Mouse (Mus musculus) limb, embryonic 15.5 days (tissue): Measurements from ENCODE around the gene Flna. TPM values are rescaled to one million over a fixed set of nuclear protein-coding genes. Genes with fewer than 3 reads are reported as not detected.
"Not testable (repeated sequence)": the region's sequence is repeated elsewhere in the genome, so short reads cannot be mapped to it uniquely, and the experiment has no call there.

ENCODE experiments used
- ATAC-seq: fragments of 200-750 bp; cut with Nextera tagmentation; 2 replicates; pipeline ENCODE4 v1.8.0; 2017; ENCODE audit warnings: low read depth, moderate TSS enrichment; ENCODE audit not compliant: insufficient number of reproducible peaks, low FRiP score, low TSS enrichment
- H3K27ac ChIP-seq: fragments of 300-500 bp; sonication (generic); 2 replicates; pipeline ENCODE4 v1.5.1; 2015; ENCODE audit warnings: moderate library complexity, mild to moderate bottlenecking, inconsistent platforms
- H3K27me3 ChIP-seq: fragments of 300-500 bp; sonication (generic); 2 replicates; pipeline ENCODE4 v1.6.1; 2015; ENCODE audit warnings: inconsistent platforms
- H3K36me3 ChIP-seq: fragments of 300-500 bp; sonication (generic); 2 replicates; pipeline ENCODE4 v1.6.1; 2015; ENCODE audit warnings: inconsistent platforms
- H3K4me1 ChIP-seq: fragments of 300-500 bp; sonication (generic); 2 replicates; pipeline ENCODE4 v1.6.1; 2015; ENCODE audit warnings: inconsistent platforms
- H3K4me2 ChIP-seq: fragments of 300-500 bp; sonication (generic); 2 replicates; pipeline ENCODE4 v1.6.1; 2015; ENCODE audit warnings: mild to moderate bottlenecking, inconsistent platforms
- H3K4me3 ChIP-seq: fragments of 300-500 bp; sonication (generic); 2 replicates; pipeline ENCODE4 v1.5.1; 2015; ENCODE audit warnings: mild to moderate bottlenecking, inconsistent platforms
- H3K9ac ChIP-seq: fragments of 300-500 bp; sonication (generic); 2 replicates; pipeline ENCODE4 v1.6.1; 2015; ENCODE audit warnings: inconsistent platforms
- H3K9me3 ChIP-seq: fragments of 300-500 bp; sonication (generic); 2 replicates; pipeline ENCODE4 v1.6.1; 2016; ENCODE audit warnings: inconsistent platforms
- WGBS: fragments of 180-500 bp; shearing (Covaris S2); methylation state at CpG from one replicate; pipeline ENCODE4 v1.1.7; 2015; 5-methylcytosine and 5-hydroxymethylcytosine counted together
- polyA plus RNA-seq: library from polyadenylated mRNA; unstranded; fragments of >200 nt; fragmentation: Nextera tagmentation; extraction: Ambion mirVana; gene quantifications from 2 replicates; pipeline ENCODE4 v1.2.1, GENCODE M21; 2015

The Flna gene
- polyA plus RNA-seq, 1 experiment from 2014 or later, result 248 TPM

DNA sequence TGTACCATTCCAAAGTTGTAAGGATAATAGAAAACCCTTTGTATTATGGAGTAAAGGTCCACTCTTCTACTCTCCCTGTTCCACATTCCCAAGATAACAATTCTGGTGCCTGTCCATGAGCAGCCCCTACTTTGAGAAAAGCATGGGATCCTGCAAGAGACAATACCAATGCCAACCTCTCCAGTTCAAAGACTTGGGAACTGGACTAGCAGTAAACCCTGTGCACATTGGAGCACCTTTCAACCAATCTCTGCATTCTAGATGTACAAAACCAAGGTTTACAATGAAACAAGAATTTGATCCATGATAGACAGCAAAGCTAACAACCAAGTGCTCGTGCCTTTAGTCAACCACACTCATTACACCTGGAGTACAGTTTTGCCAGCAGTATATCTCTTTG, 4.5 kb downstream of the Flna start:
- Histone ChIP-seq H3K4me1 (peaks cover 10% of the 10 kb centered on the region; the same call in 1 of the 2 replicates), H3K4me2 (peak overlapping the region; percentile 47), H3K9ac (peak overlapping the region; percentile 56; the same call in 1 of the 2 replicates), H3K36me3 (peaks cover 29% of the 10 kb centered on the region), H3K27me3 (no peaks in the 10 kb centered on the region), H3K4me3 (peak overlapping the region; percentile 53), H3K9me3 (no peaks in the 10 kb centered on the region), H3K27ac (peak overlapping the region; percentile 93)
- WGBS, result 19% methylated on average over 1 of the region's 1 CpGs
- ATAC-seq, result no peak

DNA sequence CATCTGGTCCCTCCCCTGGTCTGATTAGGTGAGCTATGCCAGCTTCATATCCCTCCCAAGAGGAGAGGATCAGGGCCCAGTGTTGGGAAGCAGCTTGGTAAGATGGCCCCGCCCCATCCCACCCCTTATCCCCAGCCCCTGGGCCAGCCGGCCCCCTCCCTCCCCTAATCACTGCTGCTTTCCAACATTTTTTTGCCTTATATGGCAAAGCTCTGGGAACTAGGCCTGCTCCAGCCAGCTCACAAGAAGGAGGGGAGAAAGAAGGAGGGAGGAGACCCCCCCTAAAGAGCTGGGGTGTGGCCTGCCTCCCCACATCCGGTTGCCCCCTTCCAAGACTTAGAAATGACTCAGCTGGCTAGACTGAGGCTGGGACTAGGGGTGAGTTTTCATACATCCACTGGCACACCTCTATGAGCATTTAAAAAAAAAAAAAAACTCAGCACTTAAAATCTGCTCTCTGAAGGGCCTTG, 5.0 kb downstream of the Flna start:
- Histone ChIP-seq H3K4me1 (peaks cover 6% of the 10 kb centered on the region; the same call in 1 of the 2 replicates), H3K9me3 (no peaks in the 10 kb centered on the region), H3K27me3 (no peaks in the 10 kb centered on the region), H3K27ac (peak overlapping the region; percentile 93), H3K4me3 (peak overlapping the region; percentile 53), H3K36me3 (peaks cover 32% of the 10 kb centered on the region), H3K4me2 (peak overlapping the region; percentile 47), H3K9ac (peak overlapping the region; percentile 56; the same call in 1 of the 2 replicates)
- WGBS, result 21% methylated on average over 3 of the region's 3 CpGs
- ATAC-seq, result peak; percentile 68

DNA sequence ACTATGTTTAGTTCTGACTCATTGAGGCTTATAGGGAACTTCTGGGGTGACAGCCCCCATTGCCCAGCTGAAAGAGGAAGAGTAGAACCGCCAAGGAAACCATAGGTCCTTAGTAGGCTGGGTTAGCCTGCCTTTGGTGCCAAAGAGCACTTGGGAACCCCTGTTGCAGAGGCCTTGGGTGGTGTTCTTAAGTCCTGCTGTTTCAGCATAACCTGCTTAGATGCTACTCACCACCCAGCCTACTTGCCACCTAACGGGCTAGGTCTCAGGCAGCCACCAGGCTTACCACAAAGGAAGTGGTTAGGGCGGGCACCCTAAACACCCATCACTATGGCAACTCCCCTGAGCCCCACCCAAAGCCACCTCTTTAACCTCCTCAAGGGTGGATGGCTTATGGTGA, 5.8 kb downstream of the Flna start:
- Histone ChIP-seq H3K9ac (no peak overlapping the region), H3K4me1 (peaks cover 4% of the 10 kb centered on the region; the same call in 1 of the 2 replicates), H3K4me2 (peak overlapping the region; percentile 47), H3K27ac (peak overlapping the region; percentile 47; the same call in 1 of the 2 replicates), H3K9me3 (no peaks in the 10 kb centered on the region), H3K4me3 (peak overlapping the region; percentile 53), H3K36me3 (peaks cover 40% of the 10 kb centered on the region), H3K27me3 (no peaks in the 10 kb centered on the region)
- ATAC-seq, result no peak
- WGBS, result 56% methylated on average over 3 of the region's 3 CpGs

DNA sequence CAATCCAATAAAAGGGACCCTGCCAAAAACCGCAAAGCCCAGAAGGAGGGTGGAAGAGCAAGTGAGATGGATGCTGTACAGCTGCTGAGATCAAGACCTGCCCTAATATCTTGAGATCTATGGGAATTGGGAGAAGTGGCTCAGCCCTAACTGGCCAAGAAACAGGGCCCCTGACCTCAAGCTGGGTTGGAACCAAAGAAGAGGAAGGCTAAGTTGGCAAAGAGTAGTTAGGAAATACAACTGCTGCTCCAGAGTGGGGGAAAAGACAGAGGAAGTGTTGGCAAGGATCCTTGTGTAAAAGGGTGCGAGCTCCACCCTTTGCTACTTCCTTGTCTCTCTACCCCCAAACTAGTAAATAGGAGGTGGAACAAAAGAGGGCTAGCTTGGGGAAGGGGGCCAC, 6.2 kb downstream of the Flna start:
- no peaks in the 10 kb centered on the region for H3K9me3 ChIP-seq
- H3K36me3 ChIP-seq, result peaks cover 44% of the 10 kb centered on the region
- WGBS, result 80% methylated on average over 2 of the region's 2 CpGs
- H3K27ac ChIP-seq, result no peak overlapping the region
- H3K4me1 ChIP-seq, result peaks cover 4% of the 10 kb centered on the region; the same call in 1 of the 2 replicates
- ATAC-seq, result no peak
- H3K9ac ChIP-seq, result no peak overlapping the region
- H3K27me3 ChIP-seq, result no peaks in the 10 kb centered on the region
- H3K4me2 ChIP-seq, result peak overlapping the region; percentile 47
- peak overlapping the region; percentile 53 for H3K4me3 ChIP-seq

DNA sequence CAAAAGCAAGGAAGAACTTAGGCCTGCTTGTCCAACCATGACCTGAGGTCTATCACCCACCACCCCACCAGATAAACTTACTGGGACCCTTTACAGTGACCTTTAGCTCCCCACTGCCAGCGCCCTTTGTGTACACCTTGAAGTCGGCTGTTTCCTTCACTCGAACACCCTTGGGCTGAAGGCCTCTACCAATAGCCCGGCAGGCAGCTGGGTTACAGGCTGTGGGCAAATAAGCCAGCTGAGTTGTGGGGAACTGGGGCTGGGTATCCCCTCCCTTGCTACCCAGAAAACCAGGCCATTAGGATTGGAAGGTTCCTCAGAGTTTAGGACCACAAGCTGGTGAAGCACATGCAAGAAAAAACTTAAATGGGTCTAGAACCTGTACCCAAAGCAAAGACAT, 9.3 kb downstream of the Flna start:
- no peak overlapping the region for H3K27ac ChIP-seq
- 90% methylated on average over 4 of the region's 4 CpGs for WGBS

DNA sequence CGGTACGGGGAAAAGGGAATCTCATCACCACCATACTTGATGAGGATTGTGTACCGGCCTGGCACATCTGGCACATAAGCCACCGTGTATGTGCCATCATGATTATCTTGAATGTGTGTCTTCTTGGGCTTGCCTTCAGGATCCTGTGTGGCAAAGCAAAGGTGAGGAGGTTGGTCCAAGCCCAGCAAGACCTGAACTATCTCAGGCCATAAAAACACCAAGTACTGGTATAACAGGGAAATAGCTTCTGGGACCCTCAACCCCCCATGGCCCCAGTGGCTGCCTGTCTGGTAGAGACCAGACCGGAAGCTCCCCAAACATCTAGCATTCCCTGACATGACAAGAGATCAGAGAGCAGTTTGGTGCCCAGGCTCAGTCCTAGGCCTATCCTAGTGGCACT, 16.4 kb downstream of the Flna start:
- WGBS, result 91% methylated on average over 5 of the region's 5 CpGs
- H3K36me3 ChIP-seq, result peaks cover 95% of the 10 kb centered on the region
- no peaks in the 10 kb centered on the region for H3K4me1 ChIP-seq
- no peak overlapping the region for H3K4me2 ChIP-seq
- H3K4me3 ChIP-seq, result no peak overlapping the region
- no peaks in the 10 kb centered on the region for H3K9me3 ChIP-seq
- H3K9ac ChIP-seq, result no peak overlapping the region
- ATAC-seq, result no peak
- H3K27me3 ChIP-seq, result no peaks in the 10 kb centered on the region
- no peak overlapping the region for H3K27ac ChIP-seq

More for the DNA sequence above, 9.3 kb downstream of the Flna start:
- Histone ChIP-seq H3K4me1 (peaks cover 4% of the 10 kb centered on the region; the same call in 1 of the 2 replicates), H3K9me3 (no peaks in the 10 kb centered on the region), H3K4me3 (no peak overlapping the region), H3K4me2 (no peak overlapping the region), H3K9ac (no peak overlapping the region), H3K27me3 (no peaks in the 10 kb centered on the region), H3K36me3 (peaks cover 69% of the 10 kb centered on the region)
- ATAC-seq, result no peak

DNA sequence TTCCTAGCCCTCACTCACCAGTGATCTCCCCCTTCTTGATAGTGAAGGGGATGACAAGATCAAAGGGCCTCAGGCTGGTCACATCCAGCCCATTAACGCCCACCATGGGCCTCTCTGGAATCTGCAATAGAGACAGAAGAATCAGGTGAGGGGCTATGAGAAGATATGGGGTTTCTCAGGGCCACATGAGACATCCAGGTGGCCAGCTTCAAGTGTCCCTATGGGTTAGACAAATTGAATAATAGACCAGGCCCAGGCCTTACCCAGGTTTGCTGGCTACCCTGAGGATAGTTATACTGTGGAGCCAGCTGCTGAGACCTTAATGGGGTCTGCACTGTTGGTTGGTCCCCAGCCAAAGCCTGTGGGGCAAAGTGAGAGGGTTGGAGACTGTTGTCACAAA, 19.6 kb downstream of the Flna start:
- Histone ChIP-seq H3K9ac (no peak overlapping the region), H3K9me3 (no peaks in the 10 kb centered on the region), H3K36me3 (peaks cover 98% of the 10 kb centered on the region), H3K4me1 (no peaks in the 10 kb centered on the region), H3K27me3 (no peaks in the 10 kb centered on the region), H3K4me3 (no peak overlapping the region), H3K27ac (no peak overlapping the region), H3K4me2 (no peak overlapping the region)
- 74% methylated on average over 1 of the region's 1 CpGs for WGBS
- ATAC-seq, result no peak

DNA sequence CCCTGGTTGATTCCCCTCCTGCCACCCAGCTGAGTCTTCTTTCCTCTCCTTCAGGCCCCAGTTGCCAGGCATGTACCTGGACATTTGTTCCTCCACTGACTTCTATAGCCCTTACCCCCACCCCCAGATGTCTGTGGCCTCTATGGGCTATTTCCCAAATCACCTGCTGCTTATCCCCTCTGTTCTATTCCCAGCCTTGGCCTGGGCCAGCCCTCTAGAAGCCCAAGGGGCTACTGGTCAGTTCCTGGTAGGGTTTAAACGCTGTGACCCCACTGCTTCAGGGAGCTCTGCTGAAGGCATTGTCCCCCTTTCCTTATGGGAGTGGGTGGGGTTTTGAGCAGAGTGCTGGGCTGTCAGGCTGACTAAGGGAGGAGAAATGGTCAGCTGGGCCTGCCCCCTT, 29.5 kb downstream of the Flna start:
- not testable (repeated sequence) for H3K9me3 ChIP-seq, H3K4me2 ChIP-seq, H3K4me1 ChIP-seq, ATAC-seq, H3K9ac ChIP-seq, H3K4me3 ChIP-seq, H3K27me3 ChIP-seq
- H3K27ac ChIP-seq, result peak overlapping the region; percentile 33; the same call in 1 of the 2 replicates
- 39% methylated on average over 1 of the region's 1 CpGs for WGBS
- peaks cover 24% of the 10 kb centered on the region for H3K36me3 ChIP-seq

DNA sequence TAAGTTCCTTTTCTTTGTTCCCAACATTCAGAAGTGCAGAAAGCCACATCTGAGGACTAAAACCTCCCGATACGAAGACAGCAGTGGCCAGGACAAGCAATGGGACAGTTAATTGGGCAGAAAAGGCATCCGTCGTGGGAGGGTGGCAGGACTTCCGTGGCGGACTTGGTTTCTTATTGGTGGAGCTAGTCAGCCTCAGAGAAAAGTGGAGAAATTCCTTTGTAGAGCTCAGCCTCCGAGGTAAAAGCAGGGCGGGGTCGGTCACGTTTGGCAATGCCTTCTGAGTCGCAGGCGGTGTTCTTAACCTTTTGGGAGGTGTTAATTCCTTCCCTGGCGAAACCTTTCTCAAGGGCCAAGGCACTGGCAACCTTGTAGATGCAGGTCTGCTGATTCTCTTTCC, 30.2 kb downstream of the Flna start:
- H3K27me3 ChIP-seq, result no peaks in the 10 kb centered on the region
- no peak overlapping the region for H3K9ac ChIP-seq
- H3K27ac ChIP-seq, result no peak overlapping the region
- peaks cover 18% of the 10 kb centered on the region for H3K36me3 ChIP-seq
- H3K4me3 ChIP-seq, result no peak overlapping the region
- WGBS, result 51% methylated on average over 13 of the region's 13 CpGs
- no peak overlapping the region for H3K4me2 ChIP-seq
- ATAC-seq, result no peak
- no peaks in the 10 kb centered on the region for H3K9me3 ChIP-seq
- no peaks in the 10 kb centered on the region for H3K4me1 ChIP-seq

DNA sequence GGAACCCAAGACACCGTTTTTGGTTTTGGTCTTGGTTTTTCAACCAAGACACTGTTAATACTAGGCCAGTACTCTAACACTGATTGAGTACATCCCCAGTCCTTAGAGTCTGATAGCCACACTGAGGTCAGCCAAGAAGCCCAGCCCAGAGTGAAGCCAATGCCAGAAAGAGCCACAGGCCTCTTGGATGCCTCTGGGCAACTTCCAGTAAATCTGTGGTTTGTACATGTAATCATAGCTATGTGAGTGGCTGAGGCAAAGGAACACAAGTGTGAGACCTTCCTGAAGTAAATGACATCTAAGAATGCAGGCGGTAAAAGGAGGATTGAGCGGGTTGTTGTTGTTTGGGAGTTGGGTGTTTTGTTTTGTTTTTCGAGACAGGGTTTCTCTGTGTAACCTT, 31.1 kb downstream of the Flna start:
- Histone ChIP-seq H3K4me3 (no peak overlapping the region), H3K27ac (no peak overlapping the region), H3K36me3 (peaks cover 12% of the 10 kb centered on the region), H3K4me2 (no peak overlapping the region), H3K4me1 (no peaks in the 10 kb centered on the region), H3K27me3 (no peaks in the 10 kb centered on the region), H3K9ac (no peak overlapping the region), H3K9me3 (no peaks in the 10 kb centered on the region)
- WGBS, result 90% methylated on average over 4 of the region's 4 CpGs
- ATAC-seq, result no peak

DNA sequence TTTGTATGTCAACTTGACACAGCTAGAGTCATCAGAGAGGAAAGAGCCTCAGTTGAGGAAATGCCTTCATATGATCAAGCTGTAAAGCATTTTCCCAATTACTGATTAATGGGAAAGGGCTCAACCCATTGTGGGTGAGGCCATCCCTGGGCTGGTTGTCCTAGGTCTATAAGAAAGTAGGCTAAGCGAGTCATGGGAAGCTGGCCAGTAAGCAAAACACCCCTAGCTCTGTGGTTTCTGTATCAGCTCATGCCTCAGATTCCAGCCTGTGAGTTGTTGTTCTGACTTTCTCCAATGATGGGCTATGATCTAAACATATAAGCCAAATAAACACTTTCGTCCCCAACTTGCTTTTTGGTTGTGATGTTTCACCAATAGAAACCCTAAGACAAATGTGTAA, 46.1 kb downstream of the Flna start:
- Histone ChIP-seq H3K4me3 (no peak overlapping the region), H3K27me3 (no peaks in the 10 kb centered on the region), H3K9me3 (no peaks in the 10 kb centered on the region), H3K36me3 (no peaks in the 10 kb centered on the region), H3K4me1 (no peaks in the 10 kb centered on the region), H3K4me2 (no peak overlapping the region), H3K27ac (no peak overlapping the region), H3K9ac (no peak overlapping the region)
- no peak for ATAC-seq
- WGBS, result 82% methylated on average over 2 of the region's 2 CpGs

DNA sequence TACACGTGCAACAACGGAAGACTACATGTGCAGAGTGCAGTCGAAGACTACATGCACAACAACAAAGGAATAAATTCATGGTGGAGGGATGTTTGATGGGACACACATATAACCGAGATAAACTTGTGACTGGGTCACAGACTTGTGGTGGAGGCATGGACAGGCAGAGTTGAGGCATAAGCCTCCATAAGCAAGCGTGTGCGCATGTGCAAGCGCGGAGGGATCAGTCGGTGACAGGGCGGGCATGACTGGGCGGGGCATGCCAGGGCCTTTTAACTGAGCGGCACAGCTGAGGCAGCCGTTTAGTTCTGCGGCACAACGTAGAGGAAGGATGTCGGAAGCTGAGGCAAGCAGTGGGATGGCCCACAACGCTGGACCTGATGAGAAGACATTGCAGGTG, 72.7 kb downstream of the Flna start, which contains the start of gene Tktl1:
TSS of gene Tktl1 (plus strand) at position 301 of the 400 bp plus-strand sequence.
- no peak within 1 kb of the TSS for H3K27ac ChIP-seq
- ATAC-seq, result no peak
- no peaks in the 10 kb centered on the region for H3K36me3 ChIP-seq
- no peaks in the 10 kb centered on the region for H3K27me3 ChIP-seq
- H3K4me1 ChIP-seq, result no peaks in the 10 kb centered on the region
- WGBS, result 90% methylated on average over 17 of the region's 17 CpGs
- H3K4me3 ChIP-seq, result no peak within 1 kb of the TSS
- H3K9me3 ChIP-seq, result no peaks in the 10 kb centered on the region
- H3K4me2 ChIP-seq, result no peak within 1 kb of the TSS
- no peak within 1 kb of the TSS for H3K9ac ChIP-seq
